Mouse (Mus musculus) myocyte (in vitro differentiated cells): Measurements from ENCODE around the gene Crip2.

Source experiments
- CEBPB ChIP-seq: IDR thresholded peaks from 2 replicates; pipeline ENCODE4 v1.6.1; 2011; ENCODE audit warnings: mild to moderate bottlenecking, moderate library complexity; ENCODE audit not compliant: poor library complexity, insufficient read depth, severe bottlenecking
- E2F4 ChIP-seq: IDR thresholded peaks from one replicate; pipeline ENCODE4 v1.6.1; 2011; ENCODE audit warnings: mild to moderate bottlenecking, control low read depth, moderate library complexity; ENCODE audit not compliant: insufficient read depth
- MAX ChIP-seq: IDR thresholded peaks from one replicate; pipeline ENCODE4 v1.6.1; 2011; ENCODE audit warnings: low read depth, mild to moderate bottlenecking, control low read depth
- MYOD1 ChIP-seq, 3 experiments: IDR thresholded peaks; one replicate each; pipeline ENCODE4 v1.6.1; 2011; ENCODE audit warnings: control low read depth in 2 of 3, low read depth in 2 of 3, mild to moderate bottlenecking in 2 of 3, moderate library complexity in 1 of 3; ENCODE audit not compliant: insufficient read length in 2 of 3, control insufficient read depth in 1 of 3
- MYOG ChIP-seq, 3 experiments: IDR thresholded peaks; one replicate each; pipeline ENCODE4 v1.6.1; 2011; ENCODE audit warnings: control low read depth in 2 of 3, low read depth in 2 of 3, mild to moderate bottlenecking in 2 of 3; ENCODE audit not compliant: insufficient read length in 2 of 3, control insufficient read depth in 1 of 3, insufficient read depth in 1 of 3
- POLR2A ChIP-seq: IDR thresholded peaks from one replicate; pipeline ENCODE4 v1.6.1; 2011; ENCODE audit warnings: low read depth, mild to moderate bottlenecking, control low read depth, moderate library complexity; ENCODE audit not compliant: insufficient read length
- POLR2AphosphoS2 ChIP-seq: IDR thresholded peaks from one replicate; pipeline ENCODE4 v1.6.1; 2011; ENCODE audit warnings: low read depth, control low read depth; ENCODE audit not compliant: insufficient read length
- REST ChIP-seq: IDR thresholded peaks from one replicate; pipeline ENCODE4 v1.6.1; 2011; ENCODE audit warnings: mild to moderate bottlenecking, control low read depth, moderate library complexity; ENCODE audit not compliant: insufficient read depth, insufficient read length
- TCF12 ChIP-seq: IDR thresholded peaks from one replicate; pipeline ENCODE4 v1.6.1; 2011; ENCODE audit warnings: mild to moderate bottlenecking, control low read depth; ENCODE audit not compliant: poor library complexity, insufficient read depth, severe bottlenecking
- TCF3 ChIP-seq: IDR thresholded peaks from one replicate; pipeline ENCODE4 v1.6.1; 2011; ENCODE audit warnings: low read depth, control low read depth; ENCODE audit not compliant: insufficient read length
- USF1 ChIP-seq: IDR thresholded peaks from one replicate; pipeline ENCODE4 v1.6.1; 2011; ENCODE audit warnings: low read depth, mild to moderate bottlenecking, control low read depth, moderate library complexity

DNA sequence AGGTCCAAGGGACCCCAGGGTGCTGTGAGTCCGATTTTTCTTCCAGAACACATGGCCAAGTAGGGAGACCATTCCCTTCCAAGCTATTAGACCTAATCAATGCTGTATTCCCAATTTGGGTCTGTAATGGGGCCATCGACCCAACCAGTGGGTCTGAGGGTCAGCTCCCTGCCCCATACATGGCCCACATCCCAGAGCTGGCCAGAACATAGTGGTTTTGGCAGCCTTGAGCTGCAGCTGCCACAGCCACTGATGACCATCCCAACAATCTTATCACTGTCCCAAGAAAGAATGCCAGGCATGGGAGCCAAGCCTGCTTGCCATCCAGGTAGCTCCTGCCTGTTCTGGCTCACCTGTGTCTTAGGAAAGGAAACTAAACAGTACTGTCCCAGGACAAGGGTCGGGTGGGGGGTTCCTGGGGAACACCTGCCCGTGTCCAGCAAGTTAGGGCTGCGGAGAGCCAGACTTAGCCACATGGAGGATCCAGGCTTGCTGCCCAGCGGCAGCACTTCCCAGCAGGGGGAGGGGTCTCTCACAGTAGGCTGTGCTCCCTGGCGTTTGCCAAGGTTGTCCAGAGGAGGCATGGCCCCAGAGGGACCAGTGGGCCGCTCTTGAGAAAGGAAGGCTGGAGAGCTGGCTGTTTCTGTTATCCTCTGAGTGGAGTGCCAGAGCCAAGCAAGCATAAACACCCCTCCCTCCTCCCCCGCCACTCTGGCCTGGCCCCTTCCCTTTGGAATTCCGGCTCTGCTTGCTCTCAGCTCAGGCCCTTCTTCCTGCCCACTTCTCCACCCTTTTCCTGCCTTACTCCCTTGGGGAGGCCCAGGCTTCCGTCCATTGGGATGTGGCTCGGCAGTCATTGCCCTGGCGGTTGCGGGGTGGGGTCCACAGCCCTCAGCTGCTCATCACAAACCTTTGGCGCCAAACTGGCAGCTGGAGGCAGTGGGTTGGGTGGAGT, 2.3 kb downstream of the Crip2 start:
- TF ChIP-seq POLR2A, result peak; percentile 48
- TF ChIP-seq MAX, result no peak
- no peak for TF ChIP-seq TCF12
- TF ChIP-seq CEBPB, result no peak
- TF ChIP-seq POLR2AphosphoS2, result peak; percentile 62
- TF ChIP-seq REST, result no peak
- TF ChIP-seq MYOG (IDR thresholded peaks at IDR 0.05; ENCODE audit: control insufficient read depth in 1 of 3, insufficient read depth in 1 of 3, insufficient read length in 2 of 3, low read depth in 2 of 3), result peak; percentile 82 to 97 (median 92)
- TF ChIP-seq TCF3, result peak; percentile 78
- TF ChIP-seq USF1, result no peak
- peak; percentile 71 to 97 (median 96) for TF ChIP-seq MYOD1 (IDR thresholded peaks at IDR 0.05; ENCODE audit: control insufficient read depth in 1 of 3, insufficient read length in 2 of 3, low read depth in 2 of 3)
- TF ChIP-seq E2F4, result no peak
